ENCODE assay signal across 14 mouse cellular contexts in genomic region chr4:139271562-139271961, GRCm38 (mm10).
"Had no signal": no experiment of that assay in that cellular context is flagged by ENCODE, and none has a peak within 500 bp of the region (broad histone marks: within the 10 kb centered on the region; RNA-seq: fewer than 3 reads in every experiment).

No protein-coding gene starts in this region.

- H3K9me3 ChIP-seq: midbrain, embryonic 13.5 days; neural tube, embryonic 12.5 days had no signal

- H3K27ac ChIP-seq: kidney, postnatal 0 days; liver, embryonic 14.5 days; midbrain, embryonic 13.5 days; neural tube, embryonic 12.5 days had no signal

- ATAC-seq: lung, postnatal 0 days; midbrain, embryonic 13.5 days had no signal

- H3K4me1 ChIP-seq: midbrain, embryonic 13.5 days; neural tube, embryonic 12.5 days had no signal

- H3K27me3 ChIP-seq: midbrain, embryonic 13.5 days; neural tube, embryonic 12.5 days had no signal

- H3K4me2 ChIP-seq: midbrain, embryonic 13.5 days; neural tube, embryonic 12.5 days had no signal

- DNase-seq: kidney, adult 9 months; kidney, postnatal 36 days; layer of hippocampus, adult 9-11 months; layer of hippocampus, postnatal 36 days; lung, adult 2 months; lung, postnatal 36 days; right cerebral cortex, postnatal 4 days; spleen, adult 18-20 months; thymus, postnatal 4 days had no signal

- H3K9ac ChIP-seq: liver, embryonic 14.5 days; midbrain, embryonic 13.5 days; neural tube, embryonic 12.5 days had no signal

- H3K4me3 ChIP-seq: midbrain, embryonic 13.5 days; neural tube, embryonic 12.5 days had no signal
